Mouse (Mus musculus): ENCODE data around the gene 9830107B12Rik.
A peak's percentile ranks its signal among the peaks of the same experiment; 100 is the strongest.
"Not testable (repeated sequence)": the region's sequence is repeated elsewhere in the genome, so short reads cannot be mapped to it uniquely, and the experiment has no call there.

The 9830107B12Rik gene

DNA sequence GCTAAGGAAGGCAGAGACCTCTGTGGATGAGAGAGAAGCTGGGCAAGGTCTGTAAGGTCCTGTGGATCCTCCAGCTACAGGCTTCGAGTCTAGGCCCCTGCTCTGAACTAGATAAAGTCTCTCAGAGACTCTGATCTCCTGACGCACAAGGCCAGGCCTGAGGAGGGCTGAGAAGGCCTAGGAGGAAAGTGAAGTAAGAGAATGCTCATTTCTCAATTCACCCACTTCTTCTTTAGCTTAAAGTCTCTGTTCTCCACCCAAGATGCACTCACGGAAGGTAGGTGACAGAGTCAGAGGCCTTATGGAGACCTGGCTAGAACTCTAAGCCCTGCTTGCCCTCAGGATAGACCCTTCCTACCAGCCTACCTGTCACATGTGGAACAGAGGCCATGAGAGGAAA is at the start of gene 9830107B12Rik:
Gene 9830107B12Rik, minus strand, starts transcription at position 149 of the 400 bp plus-strand sequence.
- no peak for DNase-seq

DNA sequence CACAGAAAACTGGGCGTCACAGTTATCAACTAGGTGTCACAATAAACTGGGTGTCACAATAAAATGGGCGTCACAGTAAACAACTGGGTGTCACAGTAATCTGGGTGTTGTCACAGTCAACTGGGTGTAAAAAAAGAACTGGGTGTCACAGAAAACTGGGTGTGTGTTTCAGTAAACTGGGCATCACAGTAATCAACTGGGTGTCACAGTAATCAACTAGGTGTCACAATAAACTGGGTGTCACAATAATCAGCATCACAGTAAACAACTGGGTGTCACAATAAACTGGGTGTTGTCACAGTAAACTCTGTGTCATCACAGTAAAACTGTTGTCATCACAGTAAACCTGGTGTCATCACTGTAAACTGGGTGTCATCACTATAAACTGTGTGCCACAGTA is 46.3 kb upstream of the 9830107B12Rik start:
- DNase-seq, result no peak

DNA sequence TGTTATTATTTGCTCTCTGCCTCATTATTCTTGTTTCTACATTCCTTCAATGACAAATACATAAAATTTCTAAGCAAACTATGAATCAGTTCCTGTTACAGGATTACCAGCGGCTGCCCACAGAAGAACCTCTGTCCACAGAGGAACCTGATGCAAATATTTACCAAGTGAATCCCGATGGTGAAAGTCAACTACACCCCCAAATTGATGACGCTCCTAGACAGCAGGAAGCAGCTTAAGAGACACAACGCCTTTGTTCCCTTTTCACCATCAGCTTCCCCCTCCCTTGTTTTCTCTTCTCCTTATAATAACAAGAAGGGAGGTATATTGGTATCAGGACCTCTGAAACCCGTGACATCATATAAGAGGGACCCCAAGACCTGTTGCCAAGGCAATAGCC is 39.2 kb upstream of the 9830107B12Rik start:
- DNase-seq, result no peak

DNA sequence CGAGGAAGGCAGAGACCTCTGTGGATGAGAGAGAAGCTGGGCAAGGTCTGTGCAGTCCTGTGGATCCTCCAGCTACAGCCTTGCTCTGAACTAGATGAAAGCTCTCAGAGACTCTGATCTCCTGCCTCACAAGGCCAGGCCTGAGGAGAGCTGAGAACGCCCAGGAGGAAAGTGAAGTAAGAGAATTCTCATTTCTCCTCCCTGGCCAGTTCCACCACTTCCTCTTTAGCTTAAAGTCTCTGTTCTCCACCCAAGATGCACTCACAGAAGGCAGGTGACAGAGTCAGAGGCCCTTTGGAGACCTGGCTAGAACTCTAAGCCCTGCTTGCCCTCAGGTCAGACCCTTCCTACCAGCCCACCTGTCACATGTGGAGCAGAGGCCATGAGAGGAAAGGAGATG is 21.0 kb upstream of the 9830107B12Rik start, which contains the start of gene A530064D06Rik:
Gene A530064D06Rik, minus strand, starts transcription at position 173 of the 400 bp plus-strand sequence.
- not testable (repeated sequence) for DNase-seq

DNA sequence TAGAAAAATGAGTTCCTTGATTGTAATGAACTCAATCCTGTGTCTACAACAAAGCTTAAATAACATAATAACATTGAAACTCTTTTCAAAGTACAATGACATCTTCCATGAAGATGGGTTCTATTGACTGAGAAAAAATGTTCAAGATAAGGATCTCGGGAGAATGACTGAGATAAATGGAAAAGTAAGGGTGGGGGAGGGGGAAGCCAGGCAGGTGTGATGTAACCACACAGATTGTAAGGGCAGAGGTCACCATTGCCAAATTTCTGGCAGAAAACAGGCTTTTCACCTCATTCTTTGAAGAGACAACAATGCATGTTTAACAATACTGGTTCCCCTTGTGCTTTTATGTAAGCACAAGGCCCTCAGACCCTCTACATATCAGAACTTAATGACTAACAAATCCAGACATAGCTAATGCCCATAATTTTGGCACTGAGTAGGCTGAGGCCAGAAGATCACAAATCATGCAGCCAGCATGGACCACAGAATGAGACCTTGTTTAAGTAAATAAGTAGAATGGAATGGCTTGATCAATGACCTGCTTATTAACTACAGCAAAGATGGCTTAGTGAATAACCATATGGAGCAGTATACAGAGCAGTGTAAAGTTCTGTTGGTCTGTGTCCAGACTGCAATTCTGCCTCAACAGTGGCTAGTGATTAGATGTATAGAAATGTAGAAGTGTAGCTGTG is 11.5 kb upstream of the 9830107B12Rik start:
- no peak for DNase-seq

DNA sequence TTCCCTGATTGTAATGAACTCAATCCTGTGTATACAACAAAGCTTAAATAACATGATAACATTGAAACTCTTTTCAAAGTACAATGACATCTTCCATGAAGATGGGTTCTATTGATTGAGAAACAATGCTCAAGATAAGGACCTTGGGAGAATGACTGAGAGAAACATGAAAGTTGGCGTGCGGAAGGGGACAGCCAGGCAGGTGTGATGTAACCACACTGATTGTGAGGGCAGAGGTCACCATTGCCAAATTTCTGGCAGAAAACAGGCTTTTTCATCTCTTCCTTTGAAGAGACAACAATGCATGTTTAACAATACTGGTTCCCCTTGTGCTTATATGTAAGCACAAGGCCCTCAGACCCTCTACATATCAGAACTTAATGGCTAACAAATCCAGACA is 13.3 kb downstream of the 9830107B12Rik start:
- DNase-seq, result no peak

DNA sequence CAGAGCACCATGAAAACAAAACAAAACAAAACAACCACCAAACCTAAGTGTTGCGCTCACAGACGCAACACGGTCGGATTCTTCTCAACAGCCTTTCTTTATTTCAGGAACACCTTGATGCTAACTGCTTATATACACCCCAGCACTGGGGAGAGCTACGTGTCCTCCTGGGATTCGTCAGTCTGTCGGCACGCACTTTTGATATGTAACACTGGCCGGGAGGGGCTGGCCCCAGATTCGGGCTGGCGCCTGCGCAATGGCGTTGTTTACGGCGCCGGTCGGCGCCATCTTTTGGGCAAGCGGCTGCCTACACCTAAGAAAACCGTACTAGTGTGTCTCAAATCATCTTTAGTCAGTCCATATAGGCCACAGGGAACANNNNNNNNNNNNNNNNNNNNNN is 25.6 kb downstream of the 9830107B12Rik start:
- no peak for DNase-seq

DNA sequence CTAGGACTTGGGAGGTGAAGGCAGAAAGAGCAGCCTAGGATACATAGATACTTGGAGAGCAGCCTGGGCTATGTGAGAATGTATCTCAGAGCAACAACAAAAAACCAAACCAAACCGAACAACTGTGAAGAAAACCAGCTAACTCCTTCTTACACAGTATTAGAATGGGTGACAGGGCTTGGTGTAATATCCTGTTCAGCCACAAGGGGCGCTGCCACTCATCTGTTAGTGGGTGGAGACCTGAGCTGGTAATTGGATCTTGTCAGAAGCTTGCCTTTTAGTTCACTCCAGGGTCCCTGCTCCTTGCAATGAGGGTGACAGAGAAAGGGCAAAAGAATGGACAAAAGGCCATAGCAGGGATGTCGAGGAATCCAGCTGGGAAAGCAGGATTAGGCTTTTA is 26.4 kb downstream of the 9830107B12Rik start:
- DNase-seq, result peak; percentile 41

DNA sequence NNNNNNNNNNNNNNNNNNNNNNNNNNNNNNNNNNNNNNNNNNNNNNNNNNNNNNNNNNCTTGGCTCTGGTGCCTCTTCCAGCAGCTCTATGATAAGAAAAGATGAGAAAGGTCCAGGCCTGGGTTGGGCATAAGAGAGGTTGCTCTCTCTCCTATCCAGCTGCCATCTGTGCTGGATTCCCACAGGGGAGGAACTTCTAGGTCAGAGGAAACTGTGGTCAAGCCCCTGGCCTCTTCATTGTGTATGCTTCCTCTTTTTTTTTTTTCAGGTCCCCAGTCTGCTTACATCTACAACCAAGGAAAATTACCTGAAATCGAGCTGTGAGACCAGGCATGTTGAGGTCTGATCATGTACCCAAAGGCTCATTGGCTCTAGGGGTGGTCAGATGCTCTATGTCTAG is 27.5 kb downstream of the 9830107B12Rik start:
- DNase-seq, result no peak

DNA sequence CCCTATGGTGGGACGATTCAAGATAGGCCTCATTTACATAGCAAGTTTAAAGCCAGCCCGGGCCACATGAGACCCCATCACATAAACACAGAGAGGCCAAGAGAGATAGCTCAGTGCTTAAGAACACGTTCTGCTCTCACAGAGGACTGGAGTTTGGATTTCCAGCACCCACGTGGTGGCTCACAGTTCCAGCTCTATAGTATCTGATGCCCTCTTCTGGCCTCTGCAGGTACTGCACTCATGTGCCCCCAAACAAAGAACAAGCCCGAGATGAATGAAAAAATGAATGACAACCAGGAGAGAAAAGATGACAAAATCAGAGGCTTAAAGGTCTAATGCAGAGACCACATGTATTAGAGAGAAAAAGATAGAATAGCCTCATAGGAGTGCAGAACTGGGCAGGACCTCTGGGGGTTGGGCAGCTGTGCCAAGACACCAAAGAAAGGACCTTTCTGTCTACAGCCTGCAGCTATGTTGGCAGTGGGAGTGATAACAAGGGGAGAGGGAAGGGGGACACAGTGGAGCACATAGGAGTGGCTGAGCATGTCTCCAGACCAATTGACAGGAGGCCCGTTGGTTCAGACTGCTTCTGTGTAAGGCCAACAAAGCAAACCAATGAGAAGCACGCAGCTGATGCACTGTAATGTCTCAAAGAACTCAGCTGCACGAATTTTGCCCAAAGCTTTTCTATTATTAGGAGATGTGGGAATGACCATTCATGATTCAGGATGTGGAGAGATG is 35.4 kb downstream of the 9830107B12Rik start:
- no peak for DNase-seq

DNA sequence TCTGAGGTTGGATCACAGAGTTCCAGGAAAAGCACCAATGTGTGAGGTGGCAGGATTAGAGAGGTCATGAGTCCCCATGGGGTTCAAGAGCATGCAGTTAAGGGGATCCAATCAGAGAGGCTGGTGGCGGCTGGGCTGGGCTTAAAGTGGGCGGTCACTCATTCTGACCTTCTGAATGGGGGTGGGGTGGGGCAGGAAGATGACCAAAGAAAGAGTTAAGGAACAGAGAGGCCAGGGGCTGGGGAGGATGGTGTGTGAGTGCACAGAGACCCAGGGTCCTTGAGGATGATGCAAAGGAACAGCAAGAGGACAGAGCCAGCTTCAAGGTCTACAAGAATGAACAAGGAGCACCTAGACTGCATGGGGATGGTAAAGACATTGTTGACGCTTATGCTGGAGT is 37.5 kb downstream of the 9830107B12Rik start:
- no peak for DNase-seq

DNA sequence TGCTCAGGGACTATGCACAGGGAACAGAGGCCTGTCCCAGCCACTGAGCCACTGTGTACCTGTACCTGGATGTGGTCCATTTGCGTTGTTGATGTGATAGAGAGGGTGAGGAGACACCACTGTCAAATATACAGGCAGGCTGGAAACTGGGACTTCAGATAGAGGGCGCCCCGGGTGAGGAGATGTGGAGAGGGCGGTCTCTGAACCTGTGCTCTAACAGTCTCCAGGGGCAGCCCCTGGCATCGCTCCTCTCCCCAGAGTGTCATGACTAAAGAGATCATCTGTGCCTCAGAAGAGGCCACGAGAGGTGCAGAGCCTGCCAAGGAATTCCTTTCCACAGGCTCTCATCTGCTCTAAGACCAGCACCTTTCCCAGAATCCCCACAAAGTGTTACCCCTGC is 38.2 kb downstream of the 9830107B12Rik start:
- DNase-seq, result no peak

DNA sequence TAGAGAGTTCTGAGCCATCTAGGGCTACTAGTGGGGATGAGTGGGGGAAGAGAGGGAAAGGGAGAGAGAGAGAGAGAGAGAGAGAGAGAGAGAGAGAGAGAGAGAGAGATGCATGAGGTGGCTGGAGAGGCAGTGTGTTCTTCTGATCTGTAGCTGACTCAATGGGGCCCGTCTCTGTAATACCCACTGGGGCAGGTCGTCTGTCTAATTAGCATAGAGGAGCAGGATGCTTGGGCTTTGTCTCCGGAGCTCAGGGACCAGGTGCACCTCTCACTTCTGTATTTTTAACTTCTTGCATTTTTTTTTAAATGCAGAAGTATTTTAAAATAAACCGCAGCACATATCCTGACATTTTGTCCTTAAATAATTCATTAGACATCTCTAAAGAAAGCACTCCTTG is 38.7 kb downstream of the 9830107B12Rik start:
- no peak for DNase-seq

DNA sequence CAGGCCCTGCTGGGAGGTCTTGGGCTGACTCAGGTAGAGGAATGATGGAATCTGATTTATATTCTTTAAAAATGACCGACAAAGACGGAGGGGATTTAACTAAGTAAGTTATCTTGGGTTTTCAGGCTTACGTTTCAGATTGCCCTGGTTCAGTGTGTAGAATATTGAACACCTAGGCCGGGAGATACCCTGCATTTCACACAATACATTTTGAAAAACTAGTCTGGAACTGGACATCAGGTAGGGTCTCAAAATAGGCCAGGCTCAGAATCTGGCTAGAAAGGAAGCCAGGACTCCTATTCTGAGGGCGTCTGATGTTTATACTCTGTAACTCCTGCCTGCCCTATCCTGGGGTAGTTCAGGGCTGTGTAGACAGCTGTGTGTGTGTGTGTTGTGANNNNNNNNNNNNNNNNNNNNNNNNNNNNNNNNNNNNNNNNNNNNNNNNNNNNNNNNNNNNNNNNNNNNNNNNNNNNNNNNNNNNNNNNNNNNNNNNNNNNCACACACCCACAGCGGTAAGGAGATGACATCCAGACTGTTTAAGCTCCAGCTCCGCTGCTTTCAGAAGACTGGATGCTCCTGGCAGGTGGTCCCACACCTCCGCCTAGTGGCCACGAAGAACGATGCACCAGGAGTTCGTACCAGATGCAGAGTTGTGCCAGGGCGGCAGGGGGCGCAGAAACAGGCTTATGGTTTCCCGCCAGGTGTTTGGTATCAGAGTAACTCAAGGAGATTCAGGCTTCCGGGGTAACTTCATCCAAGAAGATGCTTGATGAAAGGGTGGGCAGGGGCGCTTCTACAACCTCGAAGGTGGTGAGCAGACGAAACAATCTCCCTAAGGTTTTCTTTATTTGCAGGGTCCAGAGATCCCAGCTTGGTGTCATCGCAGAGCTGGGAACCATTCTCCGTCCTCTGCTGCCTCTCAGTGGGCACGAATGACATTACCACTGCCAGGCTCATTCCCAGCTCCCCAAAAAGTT is 45.3 kb downstream of the 9830107B12Rik start:
- DNase-seq, result peak; percentile 62

DNA sequence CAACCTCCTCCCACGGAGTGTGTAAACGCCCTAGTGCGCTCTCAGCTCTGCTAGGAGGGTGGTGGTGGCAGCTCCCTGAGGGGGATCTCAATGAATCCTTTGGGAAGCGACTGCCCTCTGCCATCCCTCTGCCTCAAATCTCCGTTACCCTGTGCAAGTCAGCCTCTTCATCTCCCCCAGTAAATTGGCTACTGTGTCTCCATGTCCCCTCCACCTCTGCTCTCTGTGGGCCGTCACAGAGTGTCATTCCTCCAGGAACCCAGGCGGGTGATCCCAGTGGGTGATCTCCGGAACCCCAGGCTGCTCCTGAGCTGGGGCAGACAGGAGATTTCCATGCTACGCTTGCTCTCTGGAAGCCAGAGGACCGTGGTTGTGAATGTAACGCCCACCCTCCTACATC is 46.8 kb downstream of the 9830107B12Rik start:
- no peak for DNase-seq

DNA sequence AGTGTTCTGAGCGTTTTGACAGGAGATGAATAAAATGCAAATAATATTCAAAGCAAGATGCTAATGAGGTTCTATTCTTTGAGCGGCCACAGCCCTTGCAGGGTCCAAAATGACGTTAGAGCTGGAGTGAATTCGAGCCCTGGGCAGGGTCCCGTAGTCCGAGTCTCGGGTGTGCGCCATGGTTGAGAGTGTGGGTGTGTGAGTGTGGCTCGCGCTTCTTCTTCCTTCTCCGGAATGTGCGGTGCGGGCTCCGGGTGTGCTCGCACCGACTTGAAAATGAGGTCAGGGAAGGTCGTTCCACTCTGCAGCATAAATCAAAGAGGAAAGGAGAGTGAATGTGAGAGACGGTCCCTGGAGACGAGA is 47.6 kb downstream of the 9830107B12Rik start:
- DNase-seq, result no peak

DNA sequence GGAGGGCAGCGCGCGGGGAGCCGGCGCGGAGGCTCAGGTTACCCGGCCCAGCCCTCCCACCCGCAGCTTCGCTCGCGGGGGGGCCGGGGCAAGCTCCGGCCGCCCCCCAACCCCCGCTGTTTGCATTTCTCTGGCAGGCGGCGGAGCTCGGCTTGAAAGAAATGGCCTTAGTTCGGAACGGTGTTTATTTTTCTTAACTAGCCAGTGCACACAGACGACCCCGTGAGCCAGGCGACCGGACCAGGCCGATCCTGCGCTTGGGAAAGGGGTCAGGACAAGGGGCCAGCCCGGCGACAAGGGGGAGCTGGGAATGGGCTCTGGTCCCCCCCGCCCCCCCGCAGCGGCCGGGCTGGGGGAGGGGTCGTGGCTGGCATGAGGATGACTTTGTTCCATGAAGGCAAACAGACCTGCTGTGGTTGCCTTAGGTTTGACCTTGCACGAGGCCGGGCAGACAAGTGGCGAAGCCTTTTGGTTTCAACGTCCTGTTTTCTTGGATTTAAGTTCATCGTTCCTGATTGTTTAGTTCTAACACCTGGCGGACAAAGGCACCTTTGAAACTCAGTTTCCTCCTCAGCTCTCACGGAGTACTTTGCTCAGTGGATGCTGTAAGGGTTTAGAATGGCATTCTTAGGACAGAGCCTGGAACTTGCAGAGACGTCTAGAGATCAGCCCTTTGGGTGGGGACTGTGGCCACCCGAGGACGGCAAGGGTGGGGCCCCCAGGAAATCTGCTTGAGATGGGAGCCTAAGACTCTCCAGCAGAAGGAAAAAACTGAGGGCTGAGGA is 48.1 kb downstream of the 9830107B12Rik start:
- no peak for DNase-seq

DNA sequence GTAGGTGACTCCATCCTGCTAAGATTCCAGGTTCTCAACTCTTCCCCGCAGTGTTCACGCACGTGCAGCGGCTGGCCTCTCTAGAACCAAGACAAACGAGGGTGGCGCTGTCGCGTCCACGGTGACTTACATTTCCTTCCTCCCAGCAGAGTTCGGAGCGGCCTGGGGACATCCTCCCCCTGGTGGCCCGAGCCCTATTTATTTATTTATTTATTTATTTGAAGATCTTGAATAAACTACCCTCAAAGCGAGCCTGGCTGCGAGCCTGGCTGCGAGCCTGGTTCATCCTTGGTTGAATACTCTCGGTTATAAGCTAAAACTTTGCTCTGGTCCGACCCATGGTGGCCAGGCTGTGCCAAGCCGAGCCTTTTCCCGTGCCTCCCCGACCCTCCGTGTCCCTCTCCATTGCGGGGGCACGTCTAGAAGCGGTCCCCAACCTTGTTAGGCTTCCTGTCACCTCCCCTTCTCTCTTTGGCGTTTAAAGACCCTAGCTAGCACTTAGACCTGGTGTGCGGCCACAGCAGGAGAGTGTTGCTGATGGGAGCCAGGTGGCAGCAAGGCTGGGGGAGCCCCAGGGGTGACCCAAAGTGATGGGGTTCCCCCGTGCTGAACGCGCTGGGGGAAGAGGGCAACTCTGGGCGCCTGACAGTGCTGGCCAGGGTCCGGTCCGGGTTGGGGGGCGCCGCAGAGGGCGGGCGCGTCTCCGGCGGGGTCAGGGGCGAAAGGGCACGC is 48.9 kb downstream of the 9830107B12Rik start:
- no peak for DNase-seq

DNA sequence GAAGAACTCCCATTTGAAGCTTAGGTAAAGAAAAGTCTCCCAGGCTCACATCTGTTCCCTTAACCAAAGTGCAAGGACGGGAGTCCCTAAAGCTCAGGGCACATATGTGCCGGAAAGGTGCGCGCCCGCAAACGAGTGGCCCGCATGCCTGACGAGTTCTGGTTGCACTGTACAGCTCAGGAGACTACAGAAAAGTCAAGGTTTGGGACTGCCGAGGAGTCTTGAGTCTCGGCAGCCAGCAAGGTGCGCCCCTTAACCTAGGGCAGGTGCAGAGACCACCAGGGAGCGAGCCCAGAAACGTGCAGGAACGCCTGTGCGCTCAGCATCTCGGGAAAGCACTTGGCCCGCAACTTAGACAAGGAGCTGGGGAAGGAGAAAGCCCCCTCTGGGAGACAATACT is 49.7 kb downstream of the 9830107B12Rik start:
- DNase-seq, result no peak

DNA sequence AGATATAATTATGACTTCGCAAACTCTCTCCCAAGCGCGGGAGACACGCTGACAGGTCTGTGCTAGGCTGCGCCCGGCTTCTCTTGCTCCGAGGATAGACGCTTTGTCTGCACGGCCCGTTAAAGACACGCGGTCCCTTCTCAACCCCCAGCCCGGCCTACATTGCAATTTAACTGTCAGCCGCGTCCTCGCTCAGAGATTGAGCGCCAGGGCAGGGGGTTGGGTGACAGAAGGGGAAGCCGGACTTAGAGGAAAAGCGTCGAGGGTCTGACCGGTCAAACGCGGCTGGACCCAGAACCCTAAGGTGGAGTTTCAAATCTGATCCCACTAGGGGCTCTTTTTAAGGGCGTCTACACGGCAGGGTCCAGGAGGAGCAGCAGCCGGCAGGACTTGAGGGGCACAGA is 50.3 kb downstream of the 9830107B12Rik start:
- DNase-seq, result no peak

DNA sequence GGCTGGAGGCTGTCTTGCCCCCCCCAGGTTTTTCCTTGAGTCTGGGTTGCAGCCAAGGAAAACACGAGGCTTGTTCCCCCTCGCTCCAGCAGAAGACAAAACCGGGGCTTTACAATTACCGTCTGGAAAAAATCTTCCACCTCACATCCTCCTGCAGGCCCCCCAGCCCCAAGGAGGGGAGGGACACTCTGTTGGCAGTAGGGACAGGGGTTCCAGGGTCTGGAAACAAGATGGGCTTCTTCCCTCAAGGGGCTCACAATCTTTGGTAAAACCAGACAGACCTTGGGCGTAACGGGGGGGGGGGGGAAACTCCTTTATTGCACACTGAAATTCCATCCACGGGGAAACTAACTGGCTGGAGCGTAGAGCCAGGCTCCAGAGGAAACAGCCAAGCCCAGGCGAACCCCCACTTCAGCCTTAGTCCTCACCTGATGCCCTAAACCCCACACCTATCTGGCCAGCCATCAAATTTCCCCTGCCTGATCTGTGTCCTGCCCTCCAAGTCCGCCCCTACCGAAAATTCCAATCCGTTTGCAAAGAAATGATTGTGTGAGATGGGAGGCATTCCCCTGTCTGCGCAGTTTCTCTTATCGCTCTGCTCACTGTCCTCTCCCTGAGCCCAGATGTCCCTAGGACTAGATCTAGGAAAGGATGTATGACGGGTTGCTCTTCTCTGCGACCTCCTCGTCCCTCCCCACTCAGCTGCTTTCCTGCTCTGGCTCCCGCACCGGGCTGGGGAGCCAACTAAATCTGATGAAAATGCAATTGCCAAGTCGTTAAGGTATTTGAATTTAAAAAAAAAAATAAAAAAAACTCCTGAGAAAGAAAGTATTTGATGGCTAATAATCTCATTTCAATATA is 51.0 kb downstream of the 9830107B12Rik start:
- no peak for DNase-seq

Data from cerebellum, adult 8-10 months (tissue).